Mouse (Mus musculus) lung, postnatal 0 days (tissue): ENCODE data around the gene Zfp408.

ENCODE experiments used
- CTCF ChIP-seq: IDR thresholded peaks from 2 replicates; pipeline ENCODE4 v1.5.1; 2016; ENCODE audit warnings: antibody characterized with exemption, mild to moderate bottlenecking
- EP300 ChIP-seq: IDR thresholded peaks from 2 replicates; pipeline ENCODE4 v1.6.1; 2016; ENCODE audit warnings: antibody characterized with exemption, mild to moderate bottlenecking, control low read depth

- TF ChIP-seq CTCF (no peak), EP300 (no peak)
Measured at GRCm38 (mm10) chr2:91676420-91676819, 26.8 kb upstream of the Zfp408 start.
